ENCODE assay signal across 27 mouse cellular contexts in genomic region chr10:61351216-61351615, GRCm38 (mm10). TPM values are rescaled to one million over a fixed set of nuclear protein-coding genes. Genes with fewer than 3 reads are reported as not detected.
DNase-seq lines count a peak whose midpoint lies in the region; ATAC-seq and TF ChIP-seq lines count a peak whose summit lies in the region.
"Had no signal": no experiment of that assay in that cellular context is flagged by ENCODE, and none has a peak within 500 bp of the region (broad histone marks: within the 10 kb centered on the region; RNA-seq: fewer than 3 reads in every experiment).

No protein-coding gene starts in this region.

- H3K27me3 ChIP-seq in E14TG2a.4 (ENCODE audit: insufficient read depth, low read length) = no peaks in the 10 kb centered on the region
- H3K27me3 ChIP-seq: hindbrain, embryonic 12.5 days; hindbrain, embryonic 15.5 days; Patski had no signal

- 0 out of 2 replicates have a peak, but pooled peaks cover 7% of the 10 kb centered on the region for H3K9me3 ChIP-seq in E14TG2a.4 (ENCODE audit: low read length)
- H3K9me3 ChIP-seq: G1E; hindbrain, embryonic 12.5 days; hindbrain, embryonic 15.5 days had no signal

- no peak for TF ChIP-seq CTCF in E14TG2a.4 (conservative IDR thresholded peaks at IDR 0.05; ENCODE audit: low read length)

- peak; percentile 77 for DNase-seq in ES-CJ7 (ENCODE audit: low read depth, low spot score)
- peak; percentile 77 for DNase-seq in ZHBTc4 (ENCODE audit: low read depth, low spot score)
- no peak for DNase-seq in left cerebral cortex, adult 11 months (ENCODE audit: low spot score)
- no peak for DNase-seq in embryo, embryonic 10 days (ENCODE audit: low spot score)
- DNase-seq: adrenal gland, postnatal 10 days; cerebellum, adult 11 months; cerebellum, adult 2 months; cerebellum, adult 9-11 months; cerebellum, postnatal 36 days; forebrain, postnatal 0 days; gastrocnemius, adult 2 months; gastrocnemius, postnatal 14 days; heart, adult 2 months; kidney, adult 11 months; kidney, adult 8-10 months had no signal

- peaks cover 98% of the 10 kb centered on the region for H3K36me3 ChIP-seq in E14TG2a.4 (ENCODE audit: insufficient read depth, low read length)
- H3K36me3 ChIP-seq: G1E had no signal

- 0 out of 2 replicates have a peak overlapping the region, but pooled peaks have one; percentile 50 for H3K4me3 ChIP-seq in E14TG2a.4 (replicated peaks; ENCODE audit: low read length)
- H3K4me3 ChIP-seq: gastrocnemius, adult 2 months; heart, adult 2 months; heart, embryonic 10.5 days; hindbrain, embryonic 12.5 days; hindbrain, embryonic 15.5 days had no signal

- peak; percentile 44 for ATAC-seq in granulocyte monocyte progenitor cell, adult 5-6 weeks (replicated peaks; ENCODE audit: poor library complexity, severe bottlenecking)
- no peak for ATAC-seq in megakaryocyte progenitor cell, adult 5-6 weeks (replicated peaks; ENCODE audit: poor library complexity)
- ATAC-seq: activated CD4-positive, CD25-positive, alpha-beta regulatory T cell, adult 4 months; forebrain, embryonic 14.5 days; forebrain, postnatal 0 days; Patski had no signal

- H3K4me1 ChIP-seq in E14TG2a.4 (replicated peaks; ENCODE audit: low read depth, low read length) = peaks cover 92% of the 10 kb centered on the region
- H3K4me1 ChIP-seq: hindbrain, embryonic 15.5 days had no signal

RNA-seq across cellular contexts. Expression of gene Pald1, which starts 32.1 kb away (rescaled TPM):
- total RNA-seq in granulocyte monocyte progenitor cell, adult 5-6 weeks (2014; fragmentation: Nextera tagmentation) = not detected in 2 replicates
- total RNA-seq in granulocyte monocyte progenitor cell, adult 5-6 weeks (2017) = not detected in 2 replicates
- not detected in 2 replicates for total RNA-seq in megakaryocyte progenitor cell, adult 5-6 weeks (2015)
- total RNA-seq in megakaryocyte progenitor cell, adult 5-6 weeks (2017) = not detected in 2 replicates
- total RNA-seq: G1E had no signal

RNA-seq across cellular contexts. Expression of gene Prf1, which starts 53.6 kb away (rescaled TPM):
- not detected in 2 replicates for total RNA-seq in granulocyte monocyte progenitor cell, adult 5-6 weeks (2014; fragmentation: Nextera tagmentation)
- not detected in 2 replicates for total RNA-seq in granulocyte monocyte progenitor cell, adult 5-6 weeks (2017)
- not detected in 2 replicates for total RNA-seq in megakaryocyte progenitor cell, adult 5-6 weeks (2015)
- not detected in 2 replicates for total RNA-seq in megakaryocyte progenitor cell, adult 5-6 weeks (2017)
- total RNA-seq: forebrain, postnatal 0 days; gastrocnemius, adult 2 months; gastrocnemius, postnatal 14 days; gastrocnemius, postnatal 4 days; heart, postnatal 25 days had no signal

Comparison
In these comparisons a context has a peak if more than half of its experiments do, and no peak if none do; other contexts are left out.
1. DNase-seq: peak in ES-CJ7 (single experiment) and ZHBTc4 (single experiment); none in left cerebral cortex, adult 11 months (single experiment) and embryo, embryonic 10 days (single experiment).